Mouse (Mus musculus) kidney, adult 2 months (tissue): ENCODE results near the gene Cnot6. TPM values are rescaled to one million over a fixed set of nuclear protein-coding genes. Genes with fewer than 3 reads are reported as not detected.

Experiments
- DNase-seq: peaks from one replicate; pipeline ENCODE4 v3.0.0; 2021
- H3K27ac ChIP-seq: fragments of 200-500 bp; 2 replicates; pipeline ENCODE4 v1.5.1; 2012; ENCODE audit warnings: low read depth, low read length, control low read depth, inconsistent platforms; ENCODE audit not compliant: insufficient read depth
- H3K27me3 ChIP-seq: fragments of 200-500 bp; replicated peaks from 2 replicates; pipeline ENCODE4 v1.6.1; 2012; ENCODE audit warnings: mild to moderate bottlenecking, moderate library complexity, low read length, inconsistent platforms; ENCODE audit not compliant: control insufficient read depth, insufficient read depth
- H3K36me3 ChIP-seq: fragments of 200-500 bp; 2 replicates; pipeline ENCODE4 v1.6.1; 2012; ENCODE audit warnings: mild to moderate bottlenecking, moderate library complexity, low read length, inconsistent platforms; ENCODE audit not compliant: control insufficient read depth, insufficient read depth
- H3K4me1 ChIP-seq: fragments of 200-500 bp; 2 replicates; pipeline ENCODE4 v1.6.1; 2011; ENCODE audit warnings: low read length; ENCODE audit not compliant: control insufficient read depth, insufficient read depth
- H3K4me3 ChIP-seq: fragments of 200-500 bp; 2 replicates; pipeline ENCODE4 v1.5.1; 2011; ENCODE audit warnings: mild to moderate bottlenecking, low read depth, low read length, control low read depth; ENCODE audit not compliant: insufficient read depth
- CTCF ChIP-seq: fragments of 200-500 bp; conservative IDR thresholded peaks from 2 replicates; pipeline ENCODE4 v1.5.1; 2011; ENCODE audit warnings: low read depth, mild to moderate bottlenecking, control low read depth, low read length, moderate library complexity, mixed read lengths; ENCODE audit not compliant: insufficient read depth, insufficient read length
- POLR2A ChIP-seq: fragments of 200-500 bp; IDR thresholded peaks from one replicate; pipeline ENCODE4 v1.6.1; 2011; ENCODE audit warnings: low read depth, low read length, control low read depth
- WGBS: fragments of 180-500 bp; shearing (Covaris S2); methylation state at CpG from one replicate; pipeline ENCODE4 v1.1.7; 2018; 5-methylcytosine and 5-hydroxymethylcytosine counted together
- polyA plus RNA-seq: library from polyadenylated mRNA; depleted of rRNA; stranded (reverse); fragments of >200 nt; gene quantifications from 2 replicates; pipeline ENCODE4 v1.2.3, GENCODE M21; 2012; rRNA removed

The Cnot6 gene
- polyA plus RNA-seq: 10.5 and 14.1 TPM in 2 replicates

- WGBS: 1% methylated on average over 58 of the region's 65 CpGs
- H3K27ac ChIP-seq: peak within 1 kb of the TSS; percentile 73
- TF ChIP-seq POLR2A: no peak
- H3K27me3 ChIP-seq: no peaks in the 10 kb centered on the region
- H3K36me3 ChIP-seq: no peaks in the 10 kb centered on the region
- H3K4me1 ChIP-seq: peaks cover 19% of the 10 kb centered on the region; the same call in 1 of the 2 replicates
- DNase-seq: peak; percentile 99
- H3K4me3 ChIP-seq: peak within 1 kb of the TSS; percentile 95
Observed at GRCm38 (mm10) chr11:49712555-49713335, at the start of gene Cnot6. Gene Cnot6 (minus strand): TSS chr11:49712723.

- TF ChIP-seq POLR2A (no peak), CTCF (no peak)
- Histone ChIP-seq H3K27me3 (no peaks in the 10 kb centered on the region), H3K36me3 (no peaks in the 10 kb centered on the region), H3K27ac (no peak overlapping the region), H3K4me3 (no peak overlapping the region), H3K4me1 (peaks cover 4% of the 10 kb centered on the region; the same call in 1 of the 2 replicates)
- 90% methylated on average over 5 of the region's 5 CpGs for WGBS
- no peak for DNase-seq
Observed at GRCm38 (mm10) chr11:49761130-49761529, 48.6 kb upstream of the Cnot6 start.

GRCm38 (mm10) chr11:49758096-49758495, 45.6 kb upstream of the Cnot6 start:
- DNase-seq: no peak
- WGBS: 92% methylated on average over 3 of the region's 3 CpGs

GRCm38 (mm10) chr11:49754958-49755665, 42.6 kb upstream of the Cnot6 start:
- Histone ChIP-seq H3K36me3 (no peaks in the 10 kb centered on the region), H3K4me3 (no peak overlapping the region), H3K27me3 (no peaks in the 10 kb centered on the region), H3K4me1 (no peaks in the 10 kb centered on the region; the same call in 1 of the 2 replicates), H3K27ac (peak overlapping the region; percentile 63; the same call in 1 of the 2 replicates)
- DNase-seq: peak; percentile 62
- WGBS: 47% methylated on average over 12 of the region's 12 CpGs
- TF ChIP-seq POLR2A: no peak
- TF ChIP-seq CTCF: no peak

More at GRCm38 (mm10) chr11:49758096-49758495, 45.6 kb upstream of the Cnot6 start:
- no peaks in the 10 kb centered on the region for H3K36me3 ChIP-seq
- H3K27ac ChIP-seq: no peak overlapping the region
- TF ChIP-seq CTCF (no peak), POLR2A (no peak)
- no peaks in the 10 kb centered on the region; the same call in 1 of the 2 replicates for H3K4me1 ChIP-seq
- H3K27me3 ChIP-seq: no peaks in the 10 kb centered on the region
- no peak overlapping the region for H3K4me3 ChIP-seq

GRCm38 (mm10) chr11:49746756-49747155, 34.2 kb upstream of the Cnot6 start:
- Histone ChIP-seq H3K36me3 (no peaks in the 10 kb centered on the region), H3K27me3 (no peaks in the 10 kb centered on the region), H3K27ac (no peak overlapping the region), H3K4me1 (no peaks in the 10 kb centered on the region), H3K4me3 (no peak overlapping the region)
- DNase-seq: no peak
- WGBS: 97% methylated on average over 1 of the region's 1 CpGs
- no peak for TF ChIP-seq POLR2A
- no peak for TF ChIP-seq CTCF

GRCm38 (mm10) chr11:49745839-49746238, 33.3 kb upstream of the Cnot6 start:
- no peak for DNase-seq
- no peaks in the 10 kb centered on the region for H3K36me3 ChIP-seq
- no peak overlapping the region for H3K4me3 ChIP-seq
- no peak overlapping the region for H3K27ac ChIP-seq
- H3K4me1 ChIP-seq: no peaks in the 10 kb centered on the region
- WGBS: 66% methylated on average over 3 of the region's 3 CpGs
- TF ChIP-seq POLR2A (no peak), CTCF (no peak)
- H3K27me3 ChIP-seq: no peaks in the 10 kb centered on the region

GRCm38 (mm10) chr11:49744981-49745380, 32.5 kb upstream of the Cnot6 start:
- Histone ChIP-seq H3K27ac (no peak overlapping the region), H3K4me3 (no peak overlapping the region), H3K36me3 (no peaks in the 10 kb centered on the region), H3K4me1 (no peaks in the 10 kb centered on the region), H3K27me3 (no peaks in the 10 kb centered on the region)
- TF ChIP-seq CTCF (no peak), POLR2A (no peak)
- DNase-seq: no peak
